Mouse (Mus musculus) adrenal gland, adult 10 weeks (tissue): ENCODE measurements around the gene Pex11g. TPM values are rescaled to one million over a fixed set of nuclear protein-coding genes. Genes with fewer than 3 reads are reported as not detected.

ENCODE experiments used
- polyA plus RNA-seq: library from polyadenylated mRNA; stranded (reverse); fragments of 350-450 nt; fragmentation: Illumina TruSeq; extraction: RNeasy Lipid Tissue Mini Kit (QIAGEN cat#74804); gene quantifications from one replicate; pipeline ENCODE4 v1.2.3, GENCODE M21; 2014; ENCODE audit warnings: low read depth, low replicate concordance

Gene Pex11g
- 0.82 TPM for polyA plus RNA-seq

DNA sequence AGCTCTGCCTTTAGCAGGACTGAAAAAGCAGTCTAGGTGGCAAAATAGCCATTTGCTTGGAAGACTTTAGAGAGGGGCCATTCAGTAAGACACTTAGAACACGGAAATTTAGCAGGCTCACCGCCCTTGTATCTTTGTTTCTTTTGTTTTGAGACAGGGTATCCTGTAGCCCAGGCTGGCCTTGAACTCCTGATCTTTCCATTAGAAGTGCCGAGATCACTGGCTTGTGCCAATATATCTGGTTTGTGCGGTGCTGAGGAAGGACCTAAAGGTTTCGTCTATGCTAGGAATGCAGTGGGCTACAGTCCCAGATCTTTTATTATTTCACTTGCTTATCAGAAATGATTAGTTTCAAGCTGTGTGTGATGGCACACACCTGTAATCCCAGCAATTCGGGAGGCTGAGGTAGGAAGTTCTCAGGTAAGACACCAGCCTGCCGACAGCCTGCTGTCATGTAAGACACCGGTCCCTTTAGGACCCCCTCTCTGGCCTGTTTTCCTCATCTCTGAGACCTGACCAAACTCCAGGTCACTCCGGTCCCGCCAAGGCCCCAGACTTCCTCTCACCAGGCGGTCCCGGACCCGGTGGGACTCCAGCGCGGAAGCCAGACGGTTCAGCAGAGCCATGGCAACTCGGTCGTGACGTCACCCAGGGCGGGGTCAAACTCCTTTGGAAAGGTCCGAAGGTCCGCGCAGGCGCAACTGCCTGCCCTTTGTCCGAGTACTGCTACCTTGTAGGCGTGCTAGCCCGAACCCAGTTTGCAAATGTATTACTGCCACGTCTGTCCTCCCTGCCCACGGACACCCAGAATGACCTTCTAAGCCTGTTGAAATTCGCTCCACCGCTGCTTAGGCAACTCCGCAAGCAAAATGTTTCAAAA is at the start of gene Pex11g:
Gene Pex11g (minus strand): TSS at position 675 of the 880 bp plus-strand sequence.

DNA sequence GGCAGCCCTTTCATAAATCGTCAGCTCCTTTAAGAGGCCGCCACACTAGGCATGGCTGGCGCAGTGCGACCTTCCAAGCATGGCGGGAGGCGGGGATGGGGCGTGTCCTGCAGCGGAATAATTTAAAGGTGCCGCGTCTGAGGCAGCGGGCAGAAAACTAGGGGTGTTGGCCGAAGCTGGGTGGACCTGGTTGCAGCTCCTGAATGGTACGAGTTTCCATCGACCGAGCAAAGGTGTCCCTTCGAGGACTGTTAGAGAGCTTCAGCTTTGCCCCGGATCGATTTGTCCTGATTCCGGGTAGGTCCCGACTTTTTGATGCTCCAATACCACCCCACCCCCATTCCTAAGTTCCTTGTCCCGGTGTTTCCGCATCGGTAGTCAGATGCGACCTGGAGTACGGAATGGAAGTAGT is 47.8 kb upstream of the Pex11g start, which contains the start of gene Pnpla6:
Gene Pnpla6 (plus strand): TSS at position 125 of the 412 bp plus-strand sequence.

DNA sequence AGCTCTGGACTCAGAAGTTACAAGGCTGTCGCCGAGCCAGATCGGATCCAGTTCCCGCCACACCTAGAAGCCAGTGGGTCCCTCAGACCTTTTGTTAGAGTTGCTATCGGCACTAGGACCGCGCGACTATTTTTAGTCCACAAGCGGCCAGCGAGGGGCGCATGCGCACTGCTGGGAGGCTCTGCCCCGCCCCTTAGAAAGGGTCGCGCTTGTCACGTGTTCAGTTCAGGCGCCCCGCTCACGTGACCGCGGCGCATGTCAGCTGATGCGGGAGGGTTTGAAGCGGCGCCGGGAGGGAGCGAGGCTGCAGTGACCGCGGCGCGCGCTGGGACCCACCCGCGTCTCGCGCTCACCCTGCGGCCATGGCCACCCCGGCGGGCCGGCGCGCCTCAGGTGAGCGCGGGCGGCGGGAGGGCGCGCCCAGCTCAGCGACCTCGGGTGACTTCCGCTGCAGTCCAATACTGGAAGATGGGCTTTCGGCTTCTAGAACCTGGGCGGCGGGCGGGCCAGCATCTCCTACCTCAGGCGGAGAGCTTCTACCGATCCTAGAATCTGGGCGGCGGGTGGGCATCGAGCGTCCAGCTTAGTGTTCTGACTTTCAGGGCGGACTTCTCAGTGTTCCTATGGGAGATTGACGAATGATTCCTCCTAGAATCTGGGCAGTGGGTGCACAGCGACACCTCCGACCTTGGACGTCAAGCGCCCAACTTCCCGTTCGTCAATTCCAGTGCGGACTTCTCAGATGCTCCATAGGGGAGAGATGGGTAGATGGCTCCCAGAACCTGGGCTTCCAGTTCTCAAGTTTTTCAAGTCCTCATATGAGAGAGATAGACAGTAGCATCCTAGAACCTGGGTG is 33.0 kb upstream of the Pex11g start, which contains the start of gene Mcoln1:
Gene Mcoln1 (plus strand): TSS at position 223 of the 856 bp plus-strand sequence.

DNA sequence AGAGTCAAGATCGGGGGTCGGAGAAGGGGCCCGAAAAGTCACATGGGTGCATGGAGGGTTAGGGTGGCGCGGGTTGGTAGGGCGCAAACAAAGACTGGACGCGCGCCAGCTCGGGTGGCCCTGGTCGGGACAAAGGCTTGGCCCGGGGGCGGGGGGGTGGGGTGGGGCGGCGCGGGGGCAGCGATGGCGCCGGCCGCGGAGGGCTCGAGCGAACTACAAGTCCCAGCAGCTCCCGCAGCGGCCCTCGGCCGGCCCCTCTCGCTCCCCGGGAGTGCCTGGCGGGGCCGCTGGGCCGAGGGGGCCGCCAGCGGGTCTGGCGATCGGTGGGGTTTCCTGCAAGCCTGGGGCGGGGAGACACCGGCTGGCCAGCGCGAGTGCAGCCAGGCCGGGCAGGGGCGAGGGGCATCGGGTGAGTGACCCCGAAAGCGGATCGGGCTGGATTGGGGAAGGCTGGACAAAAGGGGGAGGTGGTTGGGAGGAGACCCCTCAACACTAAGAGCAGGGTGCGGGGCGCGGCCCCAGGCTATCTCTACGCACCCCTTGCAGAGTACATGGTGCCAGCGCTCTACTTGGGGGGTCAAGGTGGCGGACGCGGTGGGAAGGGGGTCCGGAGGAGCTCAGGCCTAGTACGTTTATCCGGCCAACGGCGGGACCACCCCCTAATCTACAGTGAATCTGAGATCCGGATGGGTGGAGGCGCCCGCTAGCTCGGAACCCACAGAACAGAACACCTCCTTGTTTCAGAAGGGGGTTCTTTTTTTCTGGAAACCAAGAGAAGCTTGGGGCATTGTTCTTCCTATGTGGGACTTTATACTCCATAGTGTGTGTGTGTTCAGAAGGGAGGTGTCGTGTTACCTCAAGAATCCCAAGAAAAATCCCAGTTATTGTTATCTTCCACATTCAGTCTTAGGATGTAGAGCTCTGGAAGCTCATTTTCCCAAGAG is 25.7 kb upstream of the Pex11g start, which contains the start of gene Zfp358:
Gene Zfp358 (plus strand): TSS at position 238 of the 944 bp plus-strand sequence.

DNA sequence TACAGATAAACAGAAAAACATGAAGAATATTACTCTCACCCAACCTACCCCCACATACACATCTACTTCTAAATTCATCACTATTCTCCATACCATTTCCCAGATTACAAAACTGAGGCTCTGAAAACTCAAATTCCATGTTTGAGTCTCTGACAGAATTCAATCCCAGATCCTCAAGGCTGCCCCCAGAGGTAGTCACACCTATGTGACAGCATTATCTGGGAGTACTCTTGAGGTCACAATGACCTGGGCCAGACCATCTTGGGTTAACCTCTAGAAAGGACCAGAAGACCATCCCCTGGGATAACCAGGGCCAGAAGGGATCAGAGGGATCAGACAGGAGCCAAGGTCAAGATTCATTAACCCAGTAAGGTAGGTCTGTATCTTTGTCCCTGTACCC is 3.1 kb upstream of the Pex11g start, which contains the start of gene Tex45:
Gene Tex45 (plus strand): TSS at position 301 of the 400 bp plus-strand sequence.

Other genes starting within 250 kb of the Pex11g start
- 138 TPM for gene Insr, start 188.1 kb downstream of the Pex11g start, polyA plus RNA-seq
- not detected for gene A430078G23Rik, start 114.3 kb downstream of the Pex11g start, polyA plus RNA-seq
- gene Arhgef18, start 74.7 kb downstream of the Pex11g start, polyA plus RNA-seq = 6.4 TPM
- not detected for gene Tex45, start 3.2 kb upstream of the Pex11g start, polyA plus RNA-seq
- 2.8 TPM for gene Zfp358, start 25.5 kb upstream of the Pex11g start, polyA plus RNA-seq
- 12.9 TPM for gene Mcoln1, start 32.8 kb upstream of the Pex11g start, polyA plus RNA-seq
- gene Pnpla6, start 47.7 kb upstream of the Pex11g start, polyA plus RNA-seq = 5.8 TPM
- gene C330021F23Rik, start 100.3 kb upstream of the Pex11g start, polyA plus RNA-seq = not detected
- 0.58 TPM for gene Camsap3, start 119.6 kb upstream of the Pex11g start, polyA plus RNA-seq
- 0.87 TPM for gene Xab2, start 153.6 kb upstream of the Pex11g start, polyA plus RNA-seq
- gene Pet100, start 153.9 kb upstream of the Pex11g start, polyA plus RNA-seq = 18.3 TPM
- gene Pcp2, start 157.9 kb upstream of the Pex11g start, polyA plus RNA-seq = not detected
- gene Stxbp2, start 163.3 kb upstream of the Pex11g start, polyA plus RNA-seq = 15.1 TPM
- gene Retn, start 188.1 kb upstream of the Pex11g start, polyA plus RNA-seq = 32.8 TPM
- gene Mcemp1, start 198.1 kb upstream of the Pex11g start, polyA plus RNA-seq = not detected
- 3.4 TPM for gene Fcor, start 204.7 kb upstream of the Pex11g start, polyA plus RNA-seq
- 8.7 TPM for gene Trappc5, start 208.6 kb upstream of the Pex11g start, polyA plus RNA-seq
- gene Fcer2a, start 226.5 kb upstream of the Pex11g start, polyA plus RNA-seq = 0.76 TPM